Mouse (Mus musculus) liver, embryonic 15.5 days (tissue): ENCODE data around the gene Epb41l2. TPM values are rescaled to one million over a fixed set of nuclear protein-coding genes. Genes with fewer than 3 reads are reported as not detected.

Experiments
- ATAC-seq: fragments of 200-750 bp; cut with Nextera tagmentation; 2 replicates; pipeline ENCODE4 v1.8.0; 2017; ENCODE audit warnings: moderate number of reproducible peaks, mild to moderate bottlenecking, moderate library complexity; ENCODE audit not compliant: insufficient read depth
- H3K27ac ChIP-seq: fragments of 300-500 bp; sonication (generic); replicated peaks from 2 replicates; pipeline ENCODE4 v1.5.1; 2015; ENCODE audit warnings: mild to moderate bottlenecking, inconsistent platforms
- H3K27me3 ChIP-seq: fragments of 300-500 bp; sonication (generic); 2 replicates; pipeline ENCODE4 v1.6.1; 2015; ENCODE audit warnings: mild to moderate bottlenecking, inconsistent platforms
- H3K36me3 ChIP-seq: fragments of 300-500 bp; sonication (generic); replicated peaks from 2 replicates; pipeline ENCODE4 v1.6.1; 2015; ENCODE audit warnings: moderate library complexity, mild to moderate bottlenecking, inconsistent platforms
- H3K4me1 ChIP-seq: fragments of 300-500 bp; sonication (generic); replicated peaks from 2 replicates; pipeline ENCODE4 v1.6.1; 2015; ENCODE audit warnings: inconsistent platforms
- H3K4me2 ChIP-seq: fragments of 300-500 bp; sonication (generic); 2 replicates; pipeline ENCODE4 v1.6.1; 2015; ENCODE audit warnings: moderate library complexity, mild to moderate bottlenecking, inconsistent platforms
- H3K4me3 ChIP-seq: fragments of 300-500 bp; sonication (generic); replicated peaks from 2 replicates; pipeline ENCODE4 v1.5.1; 2015; ENCODE audit warnings: mild to moderate bottlenecking, inconsistent platforms
- H3K9ac ChIP-seq: fragments of 300-500 bp; sonication (generic); 2 replicates; pipeline ENCODE4 v1.6.1; 2015; ENCODE audit warnings: moderate library complexity, mild to moderate bottlenecking, inconsistent platforms
- H3K9me3 ChIP-seq: fragments of 300-500 bp; sonication (generic); replicated peaks from 2 replicates; pipeline ENCODE4 v1.6.1; 2016; ENCODE audit warnings: inconsistent platforms
- WGBS: fragments of 180-500 bp; shearing (Covaris S2); methylation state at CpG from one replicate; pipeline ENCODE4 v1.1.7; 2015; ENCODE audit warnings: mixed read lengths; ENCODE audit not compliant: insufficient replicate concordance; 5-methylcytosine and 5-hydroxymethylcytosine counted together
- polyA plus RNA-seq: library from polyadenylated mRNA; unstranded; fragments of >200 nt; fragmentation: Nextera tagmentation; extraction: Ambion mirVana; gene quantifications from 2 replicates; pipeline ENCODE4 v1.2.1, GENCODE M21; 2015

Epb41l2 gene
- polyA plus RNA-seq = 9.7 and 10.0 TPM in 2 replicates

DNA sequence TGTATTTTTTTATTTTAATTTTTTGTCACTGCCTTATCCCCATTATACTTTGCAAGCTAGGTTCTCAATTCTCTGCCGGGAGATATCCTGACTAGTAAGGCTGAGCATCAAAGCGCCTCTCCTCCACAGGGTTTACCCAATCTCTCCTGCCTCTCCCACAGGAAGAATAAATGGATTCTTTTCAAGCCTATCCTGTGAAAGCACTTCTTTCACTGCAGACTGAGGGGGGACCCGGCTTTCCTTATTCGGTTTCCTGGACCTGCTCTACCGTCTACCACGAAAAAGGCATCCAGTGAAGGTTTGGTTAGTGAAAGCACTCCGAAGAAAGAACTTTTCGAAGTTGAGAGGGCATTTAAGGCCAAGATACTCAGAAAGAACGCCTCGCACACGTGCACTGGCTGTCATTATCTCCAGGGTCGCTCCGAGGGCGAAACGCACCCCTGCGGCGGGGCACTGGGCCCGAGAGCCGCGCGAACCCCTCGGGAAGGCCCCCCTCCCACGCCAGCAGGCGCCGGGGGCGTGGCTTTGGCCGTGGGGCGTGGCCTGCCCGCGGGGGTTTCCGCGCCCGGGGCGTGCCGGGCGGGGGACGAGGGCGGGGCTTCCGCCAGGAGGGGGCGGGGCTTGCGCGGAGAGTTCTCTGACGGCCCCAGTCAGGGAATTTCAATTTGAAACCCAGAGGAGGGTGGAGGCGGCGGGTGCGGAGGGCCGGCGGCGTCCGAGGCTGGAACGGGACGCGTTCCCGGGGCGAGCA is at the start of gene Epb41l2:
Epb41l2 (plus strand) TSS at position 591 of the 751 bp plus-strand sequence.
- Histone ChIP-seq H3K36me3 (no peaks in the 10 kb centered on the region), H3K4me3 (peak within 1 kb of the TSS; percentile 75), H3K27me3 (peaks cover 32% of the 10 kb centered on the region), H3K4me1 (peaks cover 17% of the 10 kb centered on the region), H3K9me3 (no peaks in the 10 kb centered on the region), H3K4me2 (peak within 1 kb of the TSS; percentile 96), H3K27ac (peak within 1 kb of the TSS; percentile 72), H3K9ac (peak within 1 kb of the TSS; percentile 69)
- 1% methylated on average over 55 of the region's 55 CpGs for WGBS
- peak; percentile 90 for ATAC-seq

DNA sequence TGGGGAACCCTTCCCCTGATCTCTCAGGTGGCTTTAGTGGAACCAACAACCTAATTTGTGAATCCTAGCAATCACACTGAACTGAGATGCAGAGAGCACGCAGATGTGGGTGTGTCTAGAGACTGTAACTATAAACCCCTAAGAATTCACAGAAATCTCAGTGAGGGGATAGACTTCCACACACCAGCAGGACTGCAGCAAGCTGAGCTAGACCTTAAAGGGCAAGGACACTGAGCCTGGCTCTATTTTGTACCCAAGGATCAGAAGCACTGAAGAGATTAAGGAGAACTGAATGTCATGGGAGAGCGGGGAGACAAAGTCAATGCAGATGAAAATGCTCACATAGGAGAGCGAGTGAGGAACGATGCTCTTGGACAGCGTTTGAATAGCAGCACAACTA is 49.6 kb upstream of the Epb41l2 start:
- no peak for ATAC-seq
- WGBS = 72% methylated on average over 5 of the region's 5 CpGs
- Histone ChIP-seq H3K4me1 (0 out of 2 replicates have a peak, but pooled peaks cover 2% of the 10 kb centered on the region), H3K4me3 (no peak overlapping the region), H3K27ac (no peak overlapping the region), H3K27me3 (peaks cover 9% of the 10 kb centered on the region), H3K9ac (no peak overlapping the region), H3K36me3 (no peaks in the 10 kb centered on the region), H3K4me2 (no peak overlapping the region), H3K9me3 (no peaks in the 10 kb centered on the region)

DNA sequence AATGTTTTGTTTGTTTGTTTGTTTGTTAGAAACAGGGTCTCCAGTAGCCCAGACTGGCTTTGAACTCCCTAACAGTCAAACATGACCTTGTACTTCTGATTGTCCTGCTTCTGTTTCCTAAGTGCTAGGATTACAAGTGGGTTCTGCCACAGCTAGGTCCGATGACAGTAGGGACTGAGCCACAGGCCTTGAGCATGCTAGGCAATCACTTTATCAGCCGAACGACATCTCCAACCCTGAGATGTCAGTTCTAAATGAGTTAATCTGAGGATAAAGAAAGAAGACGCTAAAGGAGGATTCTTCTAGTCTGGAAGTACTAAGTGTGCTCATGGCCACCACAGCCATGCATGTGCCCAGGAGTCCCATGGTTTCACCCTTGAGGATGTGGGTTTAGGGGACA is 48.9 kb upstream of the Epb41l2 start:
- H3K4me2 ChIP-seq = no peak overlapping the region
- no peaks in the 10 kb centered on the region for H3K36me3 ChIP-seq
- no peaks in the 10 kb centered on the region for H3K9me3 ChIP-seq
- ATAC-seq = no peak
- H3K4me3 ChIP-seq = no peak overlapping the region
- no peak overlapping the region for H3K9ac ChIP-seq
- H3K27me3 ChIP-seq = peaks cover 9% of the 10 kb centered on the region
- H3K4me1 ChIP-seq = 0 out of 2 replicates have a peak, but pooled peaks cover 2% of the 10 kb centered on the region
- WGBS = 62% methylated on average over 4 of the region's 4 CpGs
- H3K27ac ChIP-seq = no peak overlapping the region

DNA sequence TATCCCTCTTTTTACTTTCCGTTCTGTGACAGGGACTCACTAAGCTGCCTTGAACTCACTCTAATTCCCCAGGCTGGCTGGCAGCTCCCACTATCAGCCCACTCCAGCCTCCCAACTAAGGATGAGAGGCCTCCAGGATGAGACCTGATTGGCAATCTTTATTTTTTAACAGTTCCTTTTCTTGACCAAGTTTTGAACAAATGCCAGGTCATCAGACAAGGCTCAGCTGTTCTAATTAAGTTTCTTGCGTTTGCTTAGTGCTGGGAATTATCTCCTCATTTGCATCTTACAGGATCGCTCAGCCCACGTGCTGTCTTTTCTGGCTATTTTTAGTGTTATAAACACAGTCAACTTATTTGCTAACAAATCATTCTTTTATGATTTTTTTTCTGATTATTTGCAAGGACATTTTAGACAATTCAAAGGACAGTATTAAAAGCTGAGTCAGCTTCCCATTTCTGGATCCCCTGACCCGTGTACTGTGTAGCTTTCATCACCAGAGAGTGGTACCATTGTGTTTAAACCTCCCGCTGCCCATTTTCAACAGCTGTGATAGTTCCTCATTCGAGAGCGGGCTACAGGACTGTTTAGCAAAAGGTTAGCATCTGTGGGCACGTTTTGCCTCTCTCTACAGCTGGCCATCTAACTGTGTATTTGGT is 47.9 kb upstream of the Epb41l2 start:
- Histone ChIP-seq H3K4me2 (no peak overlapping the region), H3K9ac (no peak overlapping the region), H3K27me3 (peaks cover 9% of the 10 kb centered on the region), H3K4me3 (no peak overlapping the region), H3K36me3 (no peaks in the 10 kb centered on the region), H3K4me1 (0 out of 2 replicates have a peak, but pooled peaks cover 2% of the 10 kb centered on the region), H3K9me3 (no peaks in the 10 kb centered on the region), H3K27ac (no peak overlapping the region)
- 30% methylated on average over 9 of the region's 9 CpGs for WGBS
- ATAC-seq = no peak

DNA sequence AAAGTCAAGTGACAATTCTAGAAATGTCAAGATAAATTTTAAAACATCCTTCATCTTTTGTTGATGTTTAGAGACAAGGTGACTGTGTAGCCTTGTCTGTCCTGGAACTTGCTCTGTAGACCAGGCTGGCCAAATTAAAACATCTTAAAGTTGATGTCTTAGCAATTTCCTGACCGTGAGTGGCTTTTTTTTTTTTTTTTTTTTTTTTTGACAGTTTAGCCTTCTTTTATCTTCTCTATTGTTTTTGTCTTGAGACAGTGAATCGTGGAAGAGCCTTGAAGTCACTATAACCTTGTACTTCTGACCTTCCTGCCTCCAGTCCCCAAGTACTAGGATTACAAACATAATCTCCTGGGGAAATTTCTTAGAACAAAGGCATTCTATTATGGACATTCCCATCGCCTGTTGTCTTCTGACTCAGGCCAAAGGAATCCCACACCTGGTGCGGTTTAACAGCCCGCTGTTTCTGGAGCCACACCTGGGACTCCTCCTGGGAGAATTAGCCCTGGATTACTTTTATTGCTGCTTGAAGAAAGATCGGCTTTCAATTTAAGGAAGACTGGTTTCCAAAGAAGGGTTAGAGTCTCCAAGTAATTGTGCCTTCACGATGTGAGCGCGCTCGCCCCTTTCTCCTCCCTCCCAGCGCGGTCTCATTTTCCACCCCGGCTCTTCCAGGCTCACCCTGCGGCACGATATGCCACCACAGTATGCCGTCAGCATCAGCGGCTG is 45.6 kb upstream of the Epb41l2 start:
- H3K27ac ChIP-seq = no peak overlapping the region
- no peak for ATAC-seq
- 0 out of 2 replicates have a peak, but pooled peaks cover 7% of the 10 kb centered on the region for H3K4me1 ChIP-seq
- H3K4me2 ChIP-seq = no peak overlapping the region
- no peak overlapping the region for H3K9ac ChIP-seq
- peaks cover 9% of the 10 kb centered on the region for H3K27me3 ChIP-seq
- H3K36me3 ChIP-seq = no peaks in the 10 kb centered on the region
- no peaks in the 10 kb centered on the region for H3K9me3 ChIP-seq
- H3K4me3 ChIP-seq = no peak overlapping the region
- 36% methylated on average over 17 of the region's 17 CpGs for WGBS

DNA sequence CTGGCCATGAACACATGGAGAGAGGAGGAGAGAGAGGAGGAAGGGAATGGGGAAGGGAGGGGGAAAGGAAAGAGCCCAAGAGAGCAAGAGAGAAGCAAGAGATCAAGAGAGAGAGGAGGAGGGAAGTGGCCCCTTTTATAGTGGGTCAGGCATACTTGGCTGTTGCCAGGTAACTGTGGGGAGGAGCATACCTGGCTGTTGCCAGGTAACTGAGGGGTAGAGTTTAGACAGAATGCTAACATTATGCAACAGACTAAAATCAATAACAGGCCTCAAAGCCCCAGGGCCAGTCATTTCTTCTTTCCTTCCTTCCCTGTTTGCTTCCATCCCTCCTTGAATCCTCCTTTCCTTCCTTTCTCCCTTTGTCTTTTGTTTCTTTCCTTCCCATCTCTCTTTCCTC is 41.9 kb upstream of the Epb41l2 start:
- no peak for ATAC-seq
- peaks cover 9% of the 10 kb centered on the region for H3K27me3 ChIP-seq
- 0 out of 2 replicates have a peak, but pooled peaks cover 5% of the 10 kb centered on the region for H3K4me1 ChIP-seq
- H3K4me3 ChIP-seq = no peak overlapping the region
- no peak overlapping the region for H3K4me2 ChIP-seq
- H3K36me3 ChIP-seq = no peaks in the 10 kb centered on the region
- H3K9me3 ChIP-seq = no peaks in the 10 kb centered on the region
- H3K27ac ChIP-seq = no peak overlapping the region
- no peak overlapping the region for H3K9ac ChIP-seq

DNA sequence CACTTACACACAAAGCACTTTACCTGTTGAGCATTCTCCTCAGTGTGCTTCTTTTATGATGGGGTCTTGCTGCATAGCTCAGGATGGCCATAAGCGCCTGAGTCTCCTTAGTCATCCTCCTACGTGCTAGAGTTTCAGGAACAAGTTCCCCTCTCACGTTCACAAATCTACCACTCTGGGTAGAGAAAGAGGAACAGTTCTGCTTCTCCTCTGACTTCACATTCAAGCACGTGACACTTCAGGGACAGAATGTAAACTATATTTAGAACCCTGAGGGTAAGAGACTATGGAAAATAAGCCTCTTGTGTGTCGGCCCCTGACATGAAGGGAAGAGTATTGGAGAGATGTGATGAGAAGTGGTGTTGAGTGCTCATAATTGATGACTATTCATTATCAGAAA is 41.2 kb upstream of the Epb41l2 start:
- Histone ChIP-seq H3K9ac (no peak overlapping the region), H3K27ac (no peak overlapping the region), H3K36me3 (no peaks in the 10 kb centered on the region), H3K9me3 (no peaks in the 10 kb centered on the region), H3K4me2 (no peak overlapping the region), H3K4me3 (no peak overlapping the region), H3K4me1 (0 out of 2 replicates have a peak, but pooled peaks cover 5% of the 10 kb centered on the region), H3K27me3 (0 out of 2 replicates have a peak, but pooled peaks cover 4% of the 10 kb centered on the region)
- 18% methylated on average over 5 of the region's 5 CpGs for WGBS
- ATAC-seq = peak; percentile 12; the same call in 1 of the 2 replicates

DNA sequence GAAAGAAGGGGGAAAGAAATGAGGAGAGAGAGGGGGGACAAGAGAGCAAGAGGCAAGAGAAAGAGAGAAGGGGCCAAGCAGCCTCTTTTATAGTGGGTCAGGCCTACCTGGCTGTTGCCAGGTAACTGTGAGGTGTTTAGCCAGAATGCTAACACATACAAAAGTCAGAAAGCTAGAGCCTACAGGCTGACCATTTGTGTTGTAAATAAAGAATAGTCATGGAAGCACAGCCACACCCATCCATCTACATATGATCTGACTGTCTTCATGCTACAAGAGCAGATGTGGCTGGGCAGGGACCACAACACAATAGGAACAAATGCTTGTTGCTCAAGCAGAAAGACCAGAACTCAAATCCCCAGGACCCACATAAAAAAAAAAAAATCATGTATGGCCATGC is 40.1 kb upstream of the Epb41l2 start:
- Histone ChIP-seq H3K4me1 (0 out of 2 replicates have a peak, but pooled peaks cover 5% of the 10 kb centered on the region), H3K27ac (no peak overlapping the region), H3K27me3 (no peaks in the 10 kb centered on the region), H3K9ac (no peak overlapping the region), H3K36me3 (no peaks in the 10 kb centered on the region), H3K9me3 (no peaks in the 10 kb centered on the region), H3K4me3 (no peak overlapping the region), H3K4me2 (no peak overlapping the region)
- ATAC-seq = no peak

DNA sequence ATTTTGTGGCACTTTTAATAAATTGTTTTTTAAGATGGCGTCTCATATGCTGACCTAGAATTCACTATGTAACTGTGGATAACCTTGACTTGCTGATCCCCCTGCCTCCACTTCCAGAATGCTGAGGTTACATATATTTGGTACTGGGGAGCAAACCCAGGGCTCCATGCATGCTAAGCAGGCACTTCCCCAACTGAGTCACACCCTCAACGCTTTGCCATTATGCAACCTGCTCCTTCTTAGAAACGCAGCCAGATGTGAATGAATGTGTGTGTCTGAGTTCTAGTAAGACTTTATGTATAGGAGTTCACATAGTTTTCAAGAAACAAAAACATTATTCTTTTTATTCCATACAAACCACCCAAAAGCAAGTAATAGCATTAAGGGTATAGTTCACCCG is 38.4 kb upstream of the Epb41l2 start:
- WGBS = 61% methylated on average over 4 of the region's 4 CpGs
- no peak overlapping the region for H3K4me3 ChIP-seq
- no peak overlapping the region for H3K27ac ChIP-seq
- H3K4me1 ChIP-seq = 0 out of 2 replicates have a peak, but pooled peaks cover 5% of the 10 kb centered on the region
- no peaks in the 10 kb centered on the region for H3K9me3 ChIP-seq
- H3K36me3 ChIP-seq = no peaks in the 10 kb centered on the region
- no peaks in the 10 kb centered on the region for H3K27me3 ChIP-seq
- ATAC-seq = no peak
- no peak overlapping the region for H3K4me2 ChIP-seq
- H3K9ac ChIP-seq = no peak overlapping the region

DNA sequence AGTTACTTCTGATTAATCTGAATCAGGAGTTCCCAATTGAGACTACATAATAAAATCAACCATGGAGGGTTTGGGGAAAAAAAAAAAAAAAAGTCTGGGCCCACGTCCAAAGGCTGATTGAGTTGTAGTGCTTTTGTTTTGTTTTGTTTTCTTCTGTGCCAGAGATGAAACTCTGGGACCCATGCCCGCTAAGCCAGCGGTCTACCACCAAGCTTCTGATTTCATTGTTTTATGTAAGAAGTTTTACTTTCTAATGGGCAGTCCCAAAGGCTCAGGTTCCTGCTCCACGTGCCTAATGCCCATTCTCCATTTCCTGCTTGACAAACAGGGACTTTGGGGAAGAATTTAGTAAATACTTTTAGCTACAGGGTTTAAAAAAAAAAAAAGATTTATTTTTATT is 33.9 kb upstream of the Epb41l2 start:
- 64% methylated on average over 4 of the region's 4 CpGs for whole genome bisulfite sequencing
- Histone ChIP-seq H3K27me3 (no peaks in the 10 kb centered on the region), H3K27ac (no peak overlapping the region), H3K4me1 (no peaks in the 10 kb centered on the region), H3K36me3 (no peaks in the 10 kb centered on the region), H3K4me2 (no peak overlapping the region), H3K9ac (no peak overlapping the region), H3K9me3 (no peaks in the 10 kb centered on the region), H3K4me3 (no peak overlapping the region)
- no peak for ATAC-seq

DNA sequence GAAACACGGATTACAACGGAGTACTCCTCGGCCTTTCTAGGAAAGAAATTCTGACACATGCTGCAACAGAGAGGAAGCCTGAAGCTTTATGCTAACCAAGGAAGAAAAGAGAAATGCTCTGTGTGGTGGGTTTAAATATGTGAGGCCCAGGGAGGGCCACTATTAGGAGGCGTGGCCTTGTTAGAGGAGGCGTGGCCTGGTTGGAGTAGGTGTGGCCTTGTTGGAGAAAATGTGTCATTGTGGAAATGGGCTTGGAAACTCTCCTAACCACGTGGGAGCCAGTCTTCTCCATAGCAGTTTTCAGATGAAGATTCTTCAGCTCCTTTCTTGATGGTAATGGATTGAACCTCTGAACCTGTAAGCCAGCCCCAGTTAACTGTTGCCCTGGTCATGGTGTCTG is 32.1 kb upstream of the Epb41l2 start:
- Histone ChIP-seq H3K4me3 (no peak overlapping the region), H3K9me3 (no peaks in the 10 kb centered on the region)
- WGBS = 65% methylated on average over 6 of the region's 6 CpGs

More for the DNA sequence above, 32.1 kb upstream of the Epb41l2 start:
- Histone ChIP-seq H3K4me2 (no peak overlapping the region), H3K27me3 (no peaks in the 10 kb centered on the region), H3K36me3 (no peaks in the 10 kb centered on the region), H3K9ac (no peak overlapping the region), H3K27ac (no peak overlapping the region), H3K4me1 (no peaks in the 10 kb centered on the region)
- no peak for ATAC-seq
